Mouse (Mus musculus): Measurements from ENCODE around the gene Kcnq5. TPM values are rescaled to one million over a fixed set of nuclear protein-coding genes. Genes with fewer than 3 reads are reported as not detected.

The Kcnq5 gene
- 1 to 10 TPM; 3.6 to 5.1 TPM for total RNA-seq (2021)
- long read RNA-seq, experiment 1, partial matches to known transcripts, result 0 of 2 reads
- long read RNA-seq, experiment 1, other reads (novel, unspliced or antisense), result 2 of 2 reads
- long read RNA-seq, experiment 2, partial matches to known transcripts, result 0 of 2 reads
- long read RNA-seq, experiment 2, other reads (novel, unspliced or antisense), result 2 of 2 reads

DNA sequence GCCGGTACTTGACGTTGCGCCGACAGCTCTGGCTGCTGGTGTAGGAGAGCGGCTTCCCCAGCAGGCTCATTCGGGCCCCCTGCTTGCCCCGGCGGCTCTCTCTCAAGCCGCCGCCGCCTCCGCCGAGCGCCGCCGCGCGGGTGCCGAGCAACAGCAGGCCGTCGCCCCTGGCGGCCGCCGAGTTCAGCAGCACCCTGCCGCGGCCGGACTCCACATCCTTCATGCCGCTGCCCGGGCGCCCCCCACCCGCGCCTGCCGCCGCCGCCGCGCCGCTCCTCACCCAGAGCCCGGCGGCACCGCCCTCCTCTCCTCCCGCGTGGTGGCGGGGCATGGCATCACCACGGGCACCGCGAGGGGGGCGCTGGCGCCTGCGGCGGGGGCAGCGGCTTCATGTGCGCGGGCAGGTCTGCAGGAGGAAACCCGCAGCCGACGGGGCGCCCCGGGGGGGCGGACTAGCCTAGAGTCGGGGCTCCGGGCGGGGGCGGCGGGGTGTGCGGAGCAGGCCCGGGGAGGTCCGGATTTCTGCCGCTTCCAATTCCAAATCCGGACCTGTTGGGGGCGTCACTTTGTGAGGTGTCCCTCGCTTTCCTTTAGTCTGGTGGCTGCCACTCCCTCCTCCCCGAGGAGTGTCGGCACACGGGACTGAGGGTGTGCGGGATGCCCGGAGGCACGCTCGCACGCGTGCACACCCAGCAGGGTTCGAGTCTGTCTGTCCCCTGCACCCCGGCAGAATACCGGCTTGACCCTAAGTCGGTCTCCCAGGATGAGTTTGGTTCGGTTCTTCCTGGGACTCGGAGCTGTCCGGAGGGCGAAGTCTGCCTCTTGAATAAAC is at the start of gene Kcnq5:
Gene Kcnq5, minus strand, starts transcription at position 692 of the 832 bp plus-strand sequence.
- DNase-seq, result peak; percentile 64
- intact Hi-C loops (cut with DNase I; ENCODE audit: low total_unique reads), result loop anchor here (5.0 kb wide), 1 partner anchor 549 kb away; no protein-coding TSS in a partner anchor

GRCm38 (mm10) chr1:21979755-21980154 is 18.0 kb upstream of the Kcnq5 start:
- no peak for DNase-seq

GRCm38 (mm10) chr1:21979292-21979691 is 17.6 kb upstream of the Kcnq5 start:
- no peak for DNase-seq
- intact Hi-C loops (cut with DNase I; ENCODE audit: low total_unique reads), result no loop called here

More at GRCm38 (mm10) chr1:21979755-21980154, 18.0 kb upstream of the Kcnq5 start:
- intact Hi-C loops (cut with DNase I; ENCODE audit: low total_unique reads), result no loop called here

DNA sequence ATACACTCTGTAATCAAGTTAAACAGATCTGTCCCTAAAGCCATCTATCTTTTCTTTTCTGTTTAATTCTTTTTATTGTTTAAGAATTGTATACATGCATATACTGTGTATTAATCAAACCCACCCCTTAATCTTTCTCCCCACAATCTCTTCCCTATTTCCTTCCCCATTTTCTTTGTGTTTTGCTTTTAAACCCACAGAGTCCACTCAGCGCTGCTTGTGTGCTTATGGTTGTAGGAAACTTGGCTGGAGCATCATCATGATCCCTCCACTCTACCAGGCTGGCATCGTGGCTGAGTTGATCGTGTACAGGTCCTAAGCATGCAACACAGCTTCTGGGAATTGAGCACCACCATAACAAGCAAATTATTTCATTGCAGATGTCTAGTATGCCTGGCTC is 12.3 kb upstream of the Kcnq5 start:
- no peak for DNase-seq
- intact Hi-C loops (cut with DNase I; ENCODE audit: low total_unique reads), result no loop called here

- intact Hi-C loops (cut with DNase I; ENCODE audit: low total_unique reads), result no loop called here
- DNase-seq, result no peak
These were observed 5.4 kb upstream of the Kcnq5 start for GRCm38 (mm10) chr1:21967139-21967538.

DNA sequence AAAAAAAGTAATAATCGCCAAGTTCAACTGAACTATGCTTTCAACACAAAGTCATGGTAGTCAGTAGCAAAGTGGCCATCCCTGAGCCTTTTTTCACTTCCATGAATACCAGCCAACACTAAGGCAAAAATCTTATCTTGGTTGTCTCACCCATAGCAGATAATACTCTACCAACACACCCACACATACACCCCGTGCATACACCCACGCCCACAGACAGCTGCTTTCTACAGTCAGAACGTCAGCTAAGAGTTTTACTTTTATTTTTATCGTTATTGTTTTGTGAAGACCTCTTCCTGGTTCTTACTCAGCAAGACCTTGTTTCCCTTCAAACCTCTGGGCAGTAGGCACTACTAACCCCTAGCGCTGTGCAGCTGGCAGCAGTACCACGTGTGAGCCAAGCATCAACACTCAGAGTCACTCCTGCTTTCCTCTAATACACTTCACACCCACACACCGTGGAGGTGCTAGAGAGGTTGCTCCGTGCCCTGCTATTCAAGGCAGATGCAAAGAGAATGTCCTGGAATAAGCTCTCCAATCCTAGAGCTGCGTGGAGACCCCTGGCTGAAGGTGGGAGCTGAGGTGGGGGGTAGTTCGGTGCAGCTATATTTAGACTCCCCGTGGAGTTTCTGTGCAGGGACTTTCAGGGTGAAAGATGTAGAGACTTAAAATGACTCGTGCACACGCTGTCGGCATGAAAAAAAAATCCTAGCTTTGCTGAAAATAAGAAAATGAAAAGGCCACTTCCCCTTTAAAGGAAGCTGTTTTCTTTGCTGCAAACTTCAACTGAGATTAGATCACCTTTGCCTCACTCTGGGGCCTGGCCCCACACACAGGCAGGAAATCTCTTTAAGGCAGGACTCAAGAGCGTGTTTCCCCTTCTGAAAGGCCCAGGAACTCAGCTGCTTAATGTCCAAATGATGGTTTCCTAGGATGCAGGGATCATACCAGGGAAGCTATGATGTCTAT is 1.4 kb upstream of the Kcnq5 start:
- DNase-seq, result no peak

GRCm38 (mm10) chr1:21962083-21962471 is 335 bp upstream of the Kcnq5 start:
- intact Hi-C loops (cut with DNase I; ENCODE audit: low total_unique reads), result loop anchor here (5.0 kb wide), 1 partner anchor 550 kb away; no protein-coding TSS in a partner anchor
- DNase-seq, result peak; percentile 5

More for the DNA sequence above, 1.4 kb upstream of the Kcnq5 start:
- intact Hi-C loops (cut with DNase I; ENCODE audit: low total_unique reads), result loop anchor here (5.0 kb wide), 1 partner anchor 551 kb away; no protein-coding TSS in a partner anchor

- intact Hi-C loops (cut with DNase I; ENCODE audit: low total_unique reads), result loop anchor here (5.0 kb wide), 1 partner anchor 548 kb away; no protein-coding TSS in a partner anchor
- peak; percentile 4 for DNase-seq
These were observed 1.1 kb downstream of the Kcnq5 start for GRCm38 (mm10) chr1:21960421-21961250.

- no peak for DNase-seq
These were observed 2.0 kb downstream of the Kcnq5 start for GRCm38 (mm10) chr1:21959648-21960285.

GRCm38 (mm10) chr1:21958013-21958412 is 3.7 kb downstream of the Kcnq5 start:
- intact Hi-C loops (cut with DNase I; ENCODE audit: low total_unique reads), result no loop called here
- DNase-seq, result no peak

More at GRCm38 (mm10) chr1:21959648-21960285, 2.0 kb downstream of the Kcnq5 start:
- intact Hi-C loops (cut with DNase I; ENCODE audit: low total_unique reads), result loop anchor here (5.0 kb wide), 1 partner anchor 547 kb away; no protein-coding TSS in a partner anchor

GRCm38 (mm10) chr1:21940831-21941230 is 20.9 kb downstream of the Kcnq5 start:
- intact Hi-C loops (cut with DNase I; ENCODE audit: low total_unique reads), result no loop called here
- no peak for DNase-seq

GRCm38 (mm10) chr1:21927182-21927581 is 34.6 kb downstream of the Kcnq5 start:
- no peak for DNase-seq
- intact Hi-C loops (cut with DNase I; ENCODE audit: low total_unique reads), result no loop called here

DNA sequence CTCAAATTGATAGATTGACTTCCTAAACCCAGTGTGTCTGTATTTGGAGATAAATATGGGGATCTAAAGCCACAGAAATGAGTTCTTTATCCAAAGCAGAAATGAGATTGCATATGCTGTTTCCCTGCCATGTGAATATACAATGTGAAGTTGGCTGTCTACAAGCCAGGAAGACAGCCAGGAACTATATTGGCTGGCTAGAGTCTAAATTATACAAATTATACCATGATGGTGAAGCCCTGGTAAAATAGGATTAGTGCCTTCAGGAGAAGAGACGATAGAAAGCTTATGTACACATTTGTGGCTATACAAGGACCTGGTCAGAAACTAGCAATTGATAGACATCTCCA is 38.5 kb downstream of the Kcnq5 start:
- intact Hi-C loops (cut with DNase I; ENCODE audit: low total_unique reads), result no loop called here

GRCm38 (mm10) chr1:21922578-21923292 is 39.0 kb downstream of the Kcnq5 start:
- no peak for DNase-seq
- intact Hi-C loops (cut with DNase I; ENCODE audit: low total_unique reads), result no loop called here

More for the DNA sequence above, 38.5 kb downstream of the Kcnq5 start:
- no peak for DNase-seq

GRCm38 (mm10) chr1:21919276-21919675 is 42.5 kb downstream of the Kcnq5 start:
- intact Hi-C loops (cut with DNase I; ENCODE audit: low total_unique reads), result no loop called here
- DNase-seq, result no peak

DNA sequence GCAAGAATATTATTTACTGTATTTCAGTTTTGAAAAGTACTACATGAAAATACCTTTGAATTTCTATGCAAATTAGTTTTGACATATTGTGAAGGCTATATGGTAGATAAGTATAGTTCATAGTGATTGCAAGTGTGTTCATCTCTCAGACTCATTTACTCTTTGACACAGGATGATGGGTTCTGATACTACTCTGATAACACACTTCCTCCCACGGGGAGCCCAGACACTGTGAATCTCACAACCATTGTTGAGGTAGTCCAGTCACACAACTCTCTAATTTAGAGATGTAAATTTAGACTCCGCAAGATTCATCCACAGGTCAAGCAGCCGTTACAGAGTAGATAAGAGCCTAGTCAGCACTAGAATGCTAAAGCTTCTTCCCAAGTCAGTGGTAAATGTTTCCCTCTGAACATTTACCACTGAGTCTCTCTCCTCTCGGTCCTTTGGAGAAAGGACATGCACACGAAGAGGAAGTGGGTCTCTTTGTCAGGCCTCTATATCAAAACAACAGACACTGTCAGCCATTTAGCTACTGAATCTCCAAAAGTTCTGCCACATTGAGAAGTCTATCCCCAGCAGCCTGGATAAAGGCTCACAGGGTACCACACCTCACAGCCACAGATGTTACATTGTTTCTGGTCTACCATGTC is 65.5 kb downstream of the Kcnq5 start:
- intact Hi-C loops (cut with DNase I; ENCODE audit: low total_unique reads), result no loop called here
- DNase-seq, result no peak

GRCm38 (mm10) chr1:21883747-21884146 is 78.0 kb downstream of the Kcnq5 start:
- intact Hi-C loops (cut with DNase I; ENCODE audit: low total_unique reads), result no loop called here
- no peak for DNase-seq
